Mouse (Mus musculus): ENCODE measurements around the gene Tmem208.
A peak's percentile ranks its signal among the peaks of the same experiment; 100 is the strongest.
"Not testable (repeated sequence)": the region's sequence is repeated elsewhere in the genome, so short reads cannot be mapped to it uniquely, and the experiment has no call there.

Tmem208 gene

GRCm38 (mm10) chr8:105326141-105326672, at the start of gene Tmem208, which contains the start of gene Lrrc29:
Gene Tmem208, plus strand, starts transcription at chr8:105326354.
Gene Lrrc29, minus strand, starts transcription at chr8:105326278.
- DNase-seq (ENCODE audit: extremely low read depth, insufficient read length, low spot score) = peak; percentile 90

- DNase-seq (ENCODE audit: extremely low read depth, insufficient read length, low spot score) = no peak
Observed at GRCm38 (mm10) chr8:105278911-105279334, 47.2 kb upstream of the Tmem208 start.

DNA sequence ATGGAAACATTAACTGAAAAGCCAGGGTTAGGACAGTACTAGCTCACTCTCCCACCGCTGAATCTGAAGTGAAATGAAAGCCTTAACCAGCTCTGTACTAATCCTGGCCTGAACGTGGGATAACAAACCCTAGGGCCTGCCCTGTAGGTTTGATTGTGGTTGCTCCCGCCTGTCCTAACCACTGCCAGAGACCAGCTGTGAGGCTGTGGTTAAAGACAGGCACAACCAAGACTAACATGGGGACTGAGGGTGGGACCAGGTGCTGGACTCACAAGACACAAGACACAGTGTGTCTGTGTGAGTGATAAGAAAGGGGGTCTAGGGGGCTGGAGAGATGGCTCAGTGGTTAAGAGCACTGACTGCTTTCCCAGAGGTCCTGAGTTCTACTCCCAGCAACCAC, 45.6 kb upstream of the Tmem208 start:
- no peak for DNase-seq (ENCODE audit: extremely low read depth, insufficient read length, low spot score)

- no peak for DNase-seq (ENCODE audit: extremely low read depth, insufficient read length, low spot score)
Observed at GRCm38 (mm10) chr8:105281821-105282220, 44.3 kb upstream of the Tmem208 start.

DNA sequence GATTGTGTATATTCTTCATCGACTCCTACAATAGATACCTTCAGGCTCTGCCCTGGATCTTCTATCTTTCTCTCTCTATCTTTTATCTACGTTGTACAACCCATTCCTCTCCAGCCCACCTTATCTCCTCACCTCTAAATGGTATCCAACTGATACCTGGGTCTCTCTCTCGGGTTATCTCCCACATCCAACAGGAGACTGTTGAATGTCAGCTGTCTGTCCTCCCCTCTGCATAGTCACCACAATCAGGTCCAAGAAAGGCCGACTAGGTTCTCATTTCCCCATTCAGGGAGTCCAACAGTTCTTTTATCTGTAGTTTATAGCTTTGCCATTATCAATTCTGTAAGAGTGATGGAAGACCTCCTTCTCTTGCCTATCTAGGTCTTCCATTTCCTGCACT, 43.9 kb upstream of the Tmem208 start:
- no peak for DNase-seq (ENCODE audit: extremely low read depth, insufficient read length, low spot score)

GRCm38 (mm10) chr8:105283074-105283473, 43.1 kb upstream of the Tmem208 start:
- no peak for DNase-seq (ENCODE audit: extremely low read depth, insufficient read length, low spot score)

- DNase-seq (ENCODE audit: extremely low read depth, insufficient read length, low spot score) = no peak
Observed at GRCm38 (mm10) chr8:105285514-105285913, 40.6 kb upstream of the Tmem208 start.

GRCm38 (mm10) chr8:105286907-105287306, 39.2 kb upstream of the Tmem208 start:
- DNase-seq (ENCODE audit: extremely low read depth, insufficient read length, low spot score) = no peak

- no peak for DNase-seq (ENCODE audit: extremely low read depth, insufficient read length, low spot score)
Observed at GRCm38 (mm10) chr8:105288231-105288630, 37.9 kb upstream of the Tmem208 start.

DNA sequence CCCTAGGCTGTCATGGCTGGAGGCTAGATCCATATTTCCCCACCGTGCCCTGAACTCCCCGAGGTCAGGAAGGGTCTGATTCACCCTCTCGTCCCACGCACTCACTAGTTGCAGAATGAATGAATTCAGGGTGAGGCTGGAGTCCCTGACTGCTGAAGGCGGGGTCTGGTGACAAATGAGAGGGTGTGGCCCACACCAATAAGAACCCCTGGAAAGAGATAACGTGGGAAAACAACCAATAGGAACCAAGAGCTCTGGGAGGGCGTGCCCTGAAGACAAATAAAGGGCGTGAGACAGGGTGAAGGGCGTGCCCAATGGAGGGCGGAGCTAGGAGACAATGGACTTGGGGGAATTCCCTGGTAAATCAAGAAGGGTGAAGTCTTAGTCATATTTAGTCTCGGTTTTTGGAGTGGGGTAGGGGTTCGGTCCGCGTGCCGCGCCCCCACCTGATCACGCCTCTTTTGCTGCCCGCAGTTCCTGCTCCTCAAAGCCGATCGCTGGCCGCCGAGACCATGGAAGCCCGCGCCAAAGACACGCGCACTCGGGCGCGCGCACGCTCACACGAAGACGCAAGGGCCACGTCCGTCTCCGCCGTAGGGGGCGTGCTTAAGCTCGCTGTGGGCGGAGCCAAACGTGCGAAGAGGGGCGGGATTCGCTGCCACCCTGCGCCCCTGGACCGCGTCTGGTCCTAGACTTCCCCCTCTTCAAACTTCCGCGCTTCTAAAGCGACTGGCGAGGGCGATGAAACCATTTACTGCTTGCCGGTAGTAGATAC, 37.0 kb upstream of the Tmem208 start:
- DNase-seq (ENCODE audit: extremely low read depth, insufficient read length, low spot score) = peak; percentile 95

- no peak for DNase-seq (ENCODE audit: extremely low read depth, insufficient read length, low spot score)
Observed at GRCm38 (mm10) chr8:105289805-105290460, 36.2 kb upstream of the Tmem208 start, which contains the start of gene 4931428F04Rik. Gene 4931428F04Rik, minus strand, starts transcription at chr8:105289864.

- DNase-seq (ENCODE audit: extremely low read depth, insufficient read length, low spot score) = peak; percentile 52
Observed at GRCm38 (mm10) chr8:105290554-105291314, 35.4 kb upstream of the Tmem208 start.

GRCm38 (mm10) chr8:105291364-105291763, 34.8 kb upstream of the Tmem208 start:
- not testable (repeated sequence) for DNase-seq (ENCODE audit: extremely low read depth, insufficient read length, low spot score)

- not testable (repeated sequence) for DNase-seq (ENCODE audit: extremely low read depth, insufficient read length, low spot score)
Observed at GRCm38 (mm10) chr8:105291802-105292201, 34.4 kb upstream of the Tmem208 start.

DNA sequence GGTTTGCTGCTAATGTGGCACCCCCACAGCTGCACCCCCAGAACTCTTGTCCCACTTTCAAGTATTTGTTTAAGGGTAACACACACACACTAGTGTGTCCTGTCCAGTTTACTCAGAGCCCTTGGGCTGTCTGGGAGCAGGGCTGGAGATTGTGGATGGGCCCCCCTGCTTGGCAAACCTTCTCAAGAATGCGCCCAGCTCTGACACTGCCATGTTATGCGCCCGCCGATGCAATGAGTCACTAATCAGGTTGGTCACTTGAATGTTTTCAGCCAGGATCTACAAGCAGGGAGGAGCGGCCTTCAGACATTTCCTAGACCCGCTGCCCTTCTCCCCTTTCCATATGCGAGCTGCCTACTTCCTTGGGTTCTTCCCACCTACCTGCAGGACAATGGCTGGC, 33.7 kb upstream of the Tmem208 start:
- DNase-seq (ENCODE audit: extremely low read depth, insufficient read length, low spot score) = peak; percentile 65

DNA sequence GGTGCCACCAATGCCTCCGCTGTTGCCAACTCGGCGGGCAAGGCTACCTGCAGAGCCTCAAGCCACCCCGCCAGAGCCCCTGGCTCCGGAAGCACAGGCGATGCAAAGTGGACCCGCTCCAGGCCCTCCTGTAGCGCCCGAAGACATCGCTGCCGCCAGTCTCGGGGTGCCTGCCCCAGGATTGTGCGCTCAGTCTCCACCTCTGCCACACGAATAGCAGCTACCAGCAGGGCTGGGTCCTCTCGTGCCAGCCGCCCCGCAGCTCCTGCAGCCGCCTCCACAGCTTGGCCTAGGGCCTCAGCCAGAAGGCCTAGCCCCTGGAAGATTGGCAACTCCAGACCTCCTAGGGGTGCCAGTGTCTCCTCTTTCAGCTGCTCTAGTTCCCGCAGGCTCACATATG, 32.7 kb upstream of the Tmem208 start:
- no peak for DNase-seq (ENCODE audit: extremely low read depth, insufficient read length, low spot score)

DNA sequence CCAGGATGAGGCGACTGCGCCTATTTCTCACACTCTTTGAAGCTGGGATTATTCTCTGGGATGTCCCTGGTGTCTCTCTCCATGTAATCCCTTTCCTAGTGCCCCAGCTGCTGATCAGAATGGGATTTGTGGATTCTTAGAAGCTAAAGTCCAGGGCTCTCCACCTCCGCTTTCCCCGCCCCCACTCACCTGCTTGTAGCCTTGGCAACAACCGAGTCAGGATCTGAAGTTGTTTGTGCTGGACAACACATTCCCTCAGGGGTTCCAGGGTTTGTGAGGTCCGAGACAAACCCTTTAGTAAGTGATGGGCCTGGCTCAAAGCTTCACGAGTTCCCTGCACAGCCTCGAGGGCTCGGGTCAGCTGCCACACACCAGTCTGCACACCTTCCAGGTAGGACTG, 31.4 kb upstream of the Tmem208 start:
- DNase-seq (ENCODE audit: extremely low read depth, insufficient read length, low spot score) = no peak

GRCm38 (mm10) chr8:105295256-105295655, 30.9 kb upstream of the Tmem208 start:
- DNase-seq (ENCODE audit: extremely low read depth, insufficient read length, low spot score) = no peak

- DNase-seq (ENCODE audit: extremely low read depth, insufficient read length, low spot score) = no peak
Observed at GRCm38 (mm10) chr8:105295895-105296573, 30.1 kb upstream of the Tmem208 start, which contains the start of gene Exoc3l. Gene Exoc3l, minus strand, starts transcription at chr8:105296101.

DNA sequence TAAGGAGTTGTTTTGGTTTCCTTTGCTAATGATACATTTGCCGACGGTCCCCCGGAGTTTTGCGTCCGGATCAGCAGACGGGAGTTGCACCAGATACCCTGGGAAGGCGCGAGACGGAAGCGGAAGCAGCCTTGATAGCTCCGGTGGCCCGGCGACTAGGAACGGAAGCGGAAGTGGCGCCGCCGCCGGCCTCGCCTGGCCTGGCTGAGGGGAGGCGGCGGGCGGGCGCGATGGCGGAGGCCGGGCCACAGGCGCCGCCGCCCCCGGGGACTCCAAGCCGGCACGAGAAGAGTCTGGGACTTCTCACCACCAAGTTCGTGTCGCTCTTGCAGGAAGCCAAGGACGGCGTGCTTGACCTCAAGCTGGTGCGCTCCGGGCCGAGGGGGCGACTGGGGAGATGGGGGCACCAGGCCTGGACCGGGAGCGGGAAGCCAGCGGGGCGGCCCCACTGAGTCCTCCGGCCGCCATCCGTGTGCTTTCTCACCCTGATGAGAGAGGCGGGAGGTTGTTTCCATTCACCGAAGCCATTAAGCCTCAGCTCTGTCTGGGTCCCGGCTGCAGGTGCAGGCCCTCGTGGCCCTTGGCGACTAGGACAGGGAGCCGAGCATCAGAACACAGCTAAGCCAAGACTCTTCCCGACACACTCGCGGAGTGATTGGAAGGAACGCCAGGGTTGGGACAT, 28.5 kb upstream of the Tmem208 start, which contains the start of gene E2f4:
TSS of gene E2f4 (plus strand) at position 153 of the 682 bp plus-strand sequence.
- DNase-seq (ENCODE audit: extremely low read depth, insufficient read length, low spot score) = peak; percentile 84
